Mouse (Mus musculus) hematopoietic stem cell, adult 5-6 weeks (primary cell): ENCODE measurements around the gene Vamp5. TPM values are rescaled to one million over a fixed set of nuclear protein-coding genes. Genes with fewer than 3 reads are reported as not detected.

Source experiments
- ATAC-seq, 2 experiments: fragments of 125-278 bp in 1 of 2; replicated peaks in 1 of 2; 2 replicates each; pipeline ENCODE4 v1.8.0; 2016 to 2017; ENCODE audit warnings: inconsistent platforms in 2 of 2, mild to moderate bottlenecking in 2 of 2, moderate number of reproducible peaks in 2 of 2, low read depth in 1 of 2, moderate TSS enrichment in 1 of 2; ENCODE audit not compliant: low FRiP score in 2 of 2, poor library complexity in 2 of 2, severe bottlenecking in 2 of 2, insufficient read depth in 1 of 2, low TSS enrichment in 1 of 2
- total RNA-seq: library from RNA; stranded (forward); fragments of 172-1452, 232-1000 nt; gene quantifications from 2 replicates; pipeline ENCODE4 v1.2.3, GENCODE M21; 2017

Vamp5 gene
- total RNA-seq, 1 experiment from 2014 or later, result 57.2 TPM

GRCm38 (mm10) chr6:72396837-72397251, 16.6 kb upstream of the Vamp5 start:
- ATAC-seq, result no peak

- ATAC-seq, result no peak
Measured at GRCm38 (mm10) chr6:72392341-72392740, 12.1 kb upstream of the Vamp5 start.

- no peak for ATAC-seq
Measured at GRCm38 (mm10) chr6:72390795-72391521, 10.7 kb upstream of the Vamp5 start.

- ATAC-seq, result peak; percentile 63 to 71
Measured at GRCm38 (mm10) chr6:72389941-72390771, 9.9 kb upstream of the Vamp5 start, which contains the start of gene Vamp8. Gene Vamp8 (minus strand): TSS chr6:72390703.

GRCm38 (mm10) chr6:72389471-72389940, 9.2 kb upstream of the Vamp5 start:
- peak; percentile 88 to 91 for ATAC-seq

- no peak for ATAC-seq
Measured at GRCm38 (mm10) chr6:72388791-72389329, 8.6 kb upstream of the Vamp5 start.

GRCm38 (mm10) chr6:72388266-72388665, 8.0 kb upstream of the Vamp5 start:
- ATAC-seq, result no peak

GRCm38 (mm10) chr6:72387816-72388215, 7.5 kb upstream of the Vamp5 start:
- ATAC-seq, result no peak

- no peak for ATAC-seq
Measured at GRCm38 (mm10) chr6:72386561-72386960, 6.3 kb upstream of the Vamp5 start.

- no peak for ATAC-seq
Measured at GRCm38 (mm10) chr6:72385258-72385657, 5.0 kb upstream of the Vamp5 start.

GRCm38 (mm10) chr6:72383952-72384351, 3.7 kb upstream of the Vamp5 start:
- ATAC-seq, result no peak

- no peak for ATAC-seq
Measured at GRCm38 (mm10) chr6:72383142-72383820, 3.0 kb upstream of the Vamp5 start.

- ATAC-seq, result no peak
Measured at GRCm38 (mm10) chr6:72382494-72382893, 2.2 kb upstream of the Vamp5 start.

- peak; percentile 35 to 46 for ATAC-seq
Measured at GRCm38 (mm10) chr6:72379377-72380130, 714 bp downstream of the Vamp5 start.

GRCm38 (mm10) chr6:72378510-72379234, 1.6 kb downstream of the Vamp5 start:
- no peak for ATAC-seq

GRCm38 (mm10) chr6:72374820-72375563, 5.3 kb downstream of the Vamp5 start:
- peak; percentile 68 to 72 for ATAC-seq
